Mouse (Mus musculus) erythroblast, embryonic 14.5 days (primary cell): ENCODE measurements around the gene Rab22a.

Experiments
- GATA1 ChIP-seq: IDR thresholded peaks from 2 replicates; pipeline ENCODE4 v1.6.1; 2012; ENCODE audit warnings: low read length, inconsistent platforms, mixed read lengths
- TAL1 ChIP-seq: IDR thresholded peaks from 3 replicates; pipeline ENCODE4 v1.6.1; 2012; ENCODE audit warnings: low read length, inconsistent platforms, mixed read lengths

DNA sequence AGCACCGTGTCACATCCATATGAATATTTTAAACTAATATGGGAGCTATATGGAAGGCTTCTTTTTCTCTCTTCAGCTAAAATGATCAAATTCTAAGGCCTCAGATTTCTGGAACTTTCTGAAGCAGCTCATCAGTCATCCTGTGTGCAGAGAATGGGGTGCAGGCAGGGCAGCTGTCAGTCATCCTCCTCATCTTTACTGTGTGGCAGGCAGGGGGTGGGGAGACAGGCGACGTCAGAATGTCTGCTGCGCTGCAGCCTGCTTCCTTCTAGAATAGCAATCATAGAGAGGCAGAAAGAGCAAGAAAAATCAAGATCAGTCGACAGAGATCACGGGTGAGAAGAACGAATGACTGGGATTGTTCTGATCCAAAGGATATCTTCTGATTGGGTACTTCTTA is 43.4 kb upstream of the Rab22a start:
- TF ChIP-seq GATA1 (no peak), TAL1 (no peak)
